Mouse (Mus musculus) ZHBTc4 (cell line): ENCODE data around the gene Olfr700.
A peak's percentile ranks its signal among the peaks of the same experiment; 100 is the strongest.

Experiments
- DNase-seq: peaks from one replicate; pipeline ENCODE4 v3.0.0-alpha.2; 2011; ENCODE audit warnings: low read depth, low spot score

Gene Olfr700

GRCm38 (mm10) chr7:106808734-106809133 lies at the start of gene Olfr700:
Gene Olfr700, minus strand, starts transcription at chr7:106808834.
- DNase-seq, result no peak

DNA sequence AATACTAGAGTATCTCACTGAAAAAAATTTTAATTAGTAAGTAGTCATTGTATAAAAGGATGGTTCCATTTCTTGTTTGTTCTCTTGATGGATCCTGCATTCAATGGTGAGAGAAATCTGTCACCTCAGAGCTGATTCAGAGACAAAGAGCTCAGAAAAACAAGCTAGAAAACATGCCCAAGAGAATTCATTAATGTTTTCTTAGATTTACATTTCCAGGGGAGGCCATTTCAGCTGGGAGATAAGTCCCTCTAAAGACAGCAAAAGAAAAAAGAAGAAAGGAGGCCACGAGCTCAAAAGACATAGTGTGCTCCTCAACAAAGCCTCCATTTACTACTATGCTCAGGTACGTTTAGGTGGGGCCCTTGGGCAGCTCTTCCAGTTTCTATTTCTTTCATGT lies 34.4 kb upstream of the Olfr700 start, which contains the start of gene Olfr703:
TSS of gene Olfr703 (plus strand) at position 301 of the 400 bp plus-strand sequence.
- no peak for DNase-seq

GRCm38 (mm10) chr7:106833793-106834192 lies 25.2 kb upstream of the Olfr700 start, which contains the start of gene Olfr702:
Gene Olfr702, minus strand, starts transcription at chr7:106833893.
- no peak for DNase-seq

DNA sequence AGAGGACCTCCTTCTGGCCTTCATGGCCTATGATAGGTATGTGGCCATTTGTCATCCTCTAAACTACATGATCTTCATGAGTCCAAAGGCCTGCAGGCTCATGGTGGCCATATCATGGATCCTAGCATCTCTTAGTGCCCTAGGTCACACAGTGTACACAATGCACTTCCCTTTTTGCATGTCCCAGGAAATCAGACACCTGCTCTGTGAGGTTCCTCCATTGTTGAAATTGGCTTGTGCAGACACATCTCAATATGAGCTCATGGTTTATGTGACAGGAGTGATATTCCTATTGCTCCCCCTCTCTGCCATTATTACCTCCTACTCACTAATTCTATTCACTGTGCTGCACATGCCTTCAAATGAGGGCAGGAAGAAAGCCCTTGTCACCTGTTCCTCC lies 9.8 kb upstream of the Olfr700 start:
- no peak for DNase-seq

DNA sequence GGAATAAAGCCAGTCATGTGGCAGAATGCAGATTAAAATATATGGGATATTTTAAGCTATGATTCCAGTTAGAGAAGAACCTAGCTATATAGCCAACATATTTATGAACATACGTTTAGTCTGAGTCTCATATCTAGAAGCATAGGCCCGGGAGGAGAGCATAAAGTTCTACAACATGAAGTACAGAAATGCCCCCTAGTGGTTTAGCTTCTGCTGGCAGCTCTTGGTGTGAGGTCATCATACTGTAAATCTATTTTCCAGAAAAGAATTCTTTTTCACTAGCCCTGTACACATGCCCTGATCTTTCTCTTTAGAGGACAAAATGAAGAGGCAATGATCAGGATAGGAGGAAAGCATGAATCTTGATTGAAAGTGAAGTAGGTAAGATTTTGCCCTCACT lies 7.1 kb upstream of the Olfr700 start:
- peak; percentile 28 for DNase-seq

- no peak for DNase-seq
Measured at GRCm38 (mm10) chr7:106813829-106814228, 5.2 kb upstream of the Olfr700 start, which contains the start of gene Olfr701. Gene Olfr701, plus strand, starts transcription at chr7:106814129.

DNA sequence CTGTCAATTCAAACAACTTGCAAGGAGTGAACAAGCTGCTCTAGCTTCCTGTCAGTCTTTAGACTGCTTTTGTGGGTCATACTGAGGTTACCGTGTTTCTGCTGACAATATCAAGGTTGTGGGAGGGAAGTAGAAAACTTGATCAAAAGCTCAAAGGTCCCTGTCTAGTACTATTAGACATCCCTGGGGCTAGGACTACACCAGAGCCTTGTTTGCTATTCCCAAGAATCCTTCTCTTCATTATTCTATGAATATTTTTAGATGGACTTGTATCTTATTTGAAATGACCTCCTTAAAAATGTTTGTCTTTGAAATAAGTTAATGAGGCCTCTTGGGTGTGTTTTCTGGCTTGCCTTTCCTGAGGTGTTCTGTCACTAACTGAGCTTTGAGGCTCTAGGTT lies 15.5 kb downstream of the Olfr700 start, which contains the start of gene Olfr699:
TSS of gene Olfr699 (minus strand) at position 101 of the 400 bp plus-strand sequence.
- no peak for DNase-seq

GRCm38 (mm10) chr7:106788330-106788729 lies 20.3 kb downstream of the Olfr700 start:
- no peak for DNase-seq

GRCm38 (mm10) chr7:106761008-106761407 lies 47.6 kb downstream of the Olfr700 start:
- DNase-seq, result peak; percentile 74

- no peak for DNase-seq
Measured at GRCm38 (mm10) chr7:106758800-106759199, 49.8 kb downstream of the Olfr700 start.
